Mouse (Mus musculus): ENCODE measurements around the gene Ppp4r4.
"Not testable (repeated sequence)": the region's sequence is repeated elsewhere in the genome, so short reads cannot be mapped to it uniquely, and the experiment has no call there.

Ppp4r4 gene

GRCm38 (mm10) chr12:103532649-103533395, 739 bp downstream of the Ppp4r4 start:
- peak; percentile 40 for DNase-seq (ENCODE audit: low read depth)

- DNase-seq (ENCODE audit: low read depth), result no peak
These were observed 8.3 kb downstream of the Ppp4r4 start for GRCm38 (mm10) chr12:103540429-103540828.

GRCm38 (mm10) chr12:103543351-103543750, 11.3 kb downstream of the Ppp4r4 start:
- no peak for DNase-seq (ENCODE audit: low read depth)

- DNase-seq (ENCODE audit: low read depth), result peak; percentile 83
These were observed 12.1 kb downstream of the Ppp4r4 start for GRCm38 (mm10) chr12:103544213-103544612.

- no peak for DNase-seq (ENCODE audit: low read depth)
These were observed 15.4 kb downstream of the Ppp4r4 start for GRCm38 (mm10) chr12:103547438-103547837.

- peak; percentile 72 for DNase-seq (ENCODE audit: low read depth)
These were observed 16.4 kb downstream of the Ppp4r4 start for GRCm38 (mm10) chr12:103548526-103548925.

- peak; percentile 92 for DNase-seq (ENCODE audit: low read depth)
These were observed 18.0 kb downstream of the Ppp4r4 start for GRCm38 (mm10) chr12:103550047-103550446.

- DNase-seq (ENCODE audit: low read depth), result no peak
These were observed 19.3 kb downstream of the Ppp4r4 start for GRCm38 (mm10) chr12:103551422-103551821.

- no peak for DNase-seq (ENCODE audit: low read depth)
These were observed 20.4 kb downstream of the Ppp4r4 start for GRCm38 (mm10) chr12:103552506-103552905.

GRCm38 (mm10) chr12:103553497-103553896, 21.4 kb downstream of the Ppp4r4 start:
- peak; percentile 72 for DNase-seq (ENCODE audit: low read depth)

- DNase-seq (ENCODE audit: low read depth), result no peak
These were observed 24.8 kb downstream of the Ppp4r4 start for GRCm38 (mm10) chr12:103556856-103557255.

- no peak for DNase-seq (ENCODE audit: low read depth)
These were observed 32.6 kb downstream of the Ppp4r4 start for GRCm38 (mm10) chr12:103564726-103565125.

- DNase-seq (ENCODE audit: low read depth), result no peak
These were observed 33.1 kb downstream of the Ppp4r4 start for GRCm38 (mm10) chr12:103565151-103565550.

GRCm38 (mm10) chr12:103567129-103567528, 35.0 kb downstream of the Ppp4r4 start:
- DNase-seq (ENCODE audit: low read depth), result peak; percentile 52

- no peak for DNase-seq (ENCODE audit: low read depth)
These were observed 37.6 kb downstream of the Ppp4r4 start for GRCm38 (mm10) chr12:103569690-103570089.

- not testable (repeated sequence) for DNase-seq (ENCODE audit: low read depth)
These were observed 46.1 kb downstream of the Ppp4r4 start for GRCm38 (mm10) chr12:103578148-103578547.

GRCm38 (mm10) chr12:103583771-103584170, 51.7 kb downstream of the Ppp4r4 start:
- DNase-seq (ENCODE audit: low read depth), result no peak

GRCm38 (mm10) chr12:103598411-103598810, 66.3 kb downstream of the Ppp4r4 start:
- DNase-seq (ENCODE audit: low read depth), result no peak

GRCm38 (mm10) chr12:103600364-103600763, 68.3 kb downstream of the Ppp4r4 start:
- DNase-seq (ENCODE audit: low read depth), result no peak

GRCm38 (mm10) chr12:103601839-103602238, 69.8 kb downstream of the Ppp4r4 start:
- no peak for DNase-seq (ENCODE audit: low read depth)

GRCm38 (mm10) chr12:103615141-103615540, 83.1 kb downstream of the Ppp4r4 start:
- DNase-seq (ENCODE audit: low read depth), result no peak

GRCm38 (mm10) chr12:103615734-103616133, 83.7 kb downstream of the Ppp4r4 start:
- no peak for DNase-seq (ENCODE audit: low read depth)

GRCm38 (mm10) chr12:103616860-103617261, 84.8 kb downstream of the Ppp4r4 start:
- DNase-seq (ENCODE audit: low read depth), result no peak

GRCm38 (mm10) chr12:103631203-103631612, 99.1 kb downstream of the Ppp4r4 start, which contains the start of gene Serpina10:
TSS of gene Serpina10 (minus strand) at chr12:103631444.
- no peak for DNase-seq (ENCODE audit: low read depth)

All from induced T-regulatory cell, adult 2 months (primary cell).